Mouse (Mus musculus): Measurements from ENCODE around the gene Dnmt3a.

- TF ChIP-seq CTCF (IDR thresholded peaks at IDR 0.05; ENCODE audit: control insufficient read depth, insufficient read depth, insufficient replicate concordance, low read depth, low read length): no peak
- no peak for TF ChIP-seq POLR2A (IDR thresholded peaks at IDR 0.05; ENCODE audit: control insufficient read depth, low read depth, low read length)
These were observed 59.8 kb downstream of the Dnmt3a start for GRCm38 (mm10) chr12:3865594-3865993.

Measured in testis, adult 2 months (tissue).